Mouse (Mus musculus): ENCODE measurements at regions not wholly inside any gene's neighbourhood (a gene's known extent, or its start where the extent isn't known, plus 50 kb on each side); places are given as distances from the start of the nearest gene placed in this dataset.

DNA sequence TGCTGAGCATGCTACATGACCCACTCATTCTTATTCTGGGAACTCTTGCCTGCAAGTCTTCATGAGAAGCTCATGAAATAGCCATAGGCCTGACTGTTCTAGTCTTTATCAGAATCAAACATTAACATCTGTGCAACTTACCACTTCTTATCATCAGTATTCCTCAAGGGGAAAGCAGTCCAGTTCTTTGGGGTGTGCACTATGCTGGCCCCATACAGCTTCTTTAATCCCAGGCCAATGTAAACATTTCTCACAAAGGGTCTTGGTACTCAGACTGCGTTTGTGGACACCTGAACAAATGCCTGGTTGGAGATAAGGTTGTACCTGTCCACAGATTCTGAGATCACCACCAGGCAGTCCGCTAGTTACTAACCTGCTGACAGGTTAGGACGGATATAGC is 51.3 kb downstream of the 3110018I06Rik start:
- Histone ChIP-seq H3K27ac (replicated peaks) (no peak overlapping the region), H3K4me1 (no peaks in the 10 kb centered on the region), H3K27me3 (ENCODE audit: low read depth, poor library complexity, severe bottlenecking) (no peaks in the 10 kb centered on the region), H3K9me3 (replicated peaks) (no peaks in the 10 kb centered on the region), H3K36me3 (no peaks in the 10 kb centered on the region), H3K4me3 (no peak overlapping the region)
- WGBS: 81% methylated on average over 3 of the region's 3 CpGs
- no peak for DNase-seq (ENCODE audit: low spot score)

DNA sequence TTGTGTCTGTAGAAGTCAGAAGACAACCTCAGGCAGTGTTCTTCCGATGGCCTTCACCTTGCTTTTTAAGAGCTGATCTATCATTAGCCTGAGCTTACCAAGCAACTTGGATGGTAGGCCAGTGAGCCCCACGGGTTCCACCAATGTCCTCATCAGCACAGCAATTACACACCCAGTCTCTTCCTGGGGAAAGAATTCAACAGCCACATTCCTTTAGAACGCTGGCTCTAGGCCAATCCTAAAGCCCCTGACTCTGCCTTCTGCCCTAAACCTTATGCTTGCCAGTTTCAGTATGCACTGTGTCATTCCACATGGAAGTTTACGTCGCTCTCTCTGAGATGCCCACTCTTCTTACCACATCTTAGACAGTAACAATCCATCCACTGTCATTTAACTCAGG is 52.8 kb downstream of the 3110018I06Rik start:
- H3K4me3 ChIP-seq: no peak overlapping the region
- H3K36me3 ChIP-seq: no peaks in the 10 kb centered on the region
- no peaks in the 10 kb centered on the region for H3K27me3 ChIP-seq (ENCODE audit: low read depth, poor library complexity, severe bottlenecking)
- WGBS: 87% methylated on average over 5 of the region's 5 CpGs
- H3K4me1 ChIP-seq: peaks cover 4% of the 10 kb centered on the region
- DNase-seq (ENCODE audit: low spot score): no peak
- no peaks in the 10 kb centered on the region for H3K9me3 ChIP-seq (replicated peaks)
- H3K27ac ChIP-seq (replicated peaks): no peak overlapping the region

DNA sequence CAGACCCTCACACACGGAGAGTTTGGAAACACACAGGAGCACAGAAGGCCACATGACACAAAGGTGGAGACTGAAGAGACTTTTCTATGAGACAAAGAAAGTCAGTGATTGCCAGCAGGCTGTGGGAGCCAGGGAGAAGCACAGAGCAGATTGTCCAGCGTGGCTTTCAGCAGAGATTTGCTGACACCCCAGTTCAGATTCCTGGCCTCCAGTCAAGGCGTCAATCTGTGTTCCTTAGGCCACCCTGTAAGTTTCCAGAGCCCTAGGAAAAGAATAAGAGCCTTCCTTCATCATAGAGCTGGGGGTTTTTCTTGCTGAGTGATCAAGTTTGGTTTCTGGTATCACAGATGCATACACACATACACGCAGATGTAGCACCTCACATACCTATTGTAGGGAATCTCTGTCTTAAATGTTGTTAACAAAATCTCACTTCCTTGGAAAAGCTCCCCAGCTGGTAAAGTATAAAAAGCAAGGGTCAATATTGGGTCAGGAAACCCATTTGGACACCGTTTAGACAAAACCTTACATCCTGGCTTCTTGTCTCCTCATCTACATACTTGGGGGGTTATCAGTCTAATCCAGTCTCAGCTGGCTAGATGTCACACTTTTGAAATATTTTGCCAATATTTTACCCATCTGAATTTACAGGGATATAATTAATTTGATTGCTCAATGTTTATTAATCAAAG is 58.9 kb downstream of the 3110018I06Rik start:
- WGBS: 57% methylated on average over 5 of the region's 5 CpGs
- Histone ChIP-seq H3K4me3 (no peak overlapping the region), H3K36me3 (no peaks in the 10 kb centered on the region), H3K27ac (replicated peaks) (no peak overlapping the region; the same call in 1 of the 2 replicates), H3K27me3 (ENCODE audit: low read depth, poor library complexity, severe bottlenecking) (no peaks in the 10 kb centered on the region), H3K9me3 (replicated peaks) (no peaks in the 10 kb centered on the region), H3K4me1 (peaks cover 22% of the 10 kb centered on the region)
- DNase-seq (ENCODE audit: low spot score): peak; percentile 15

DNA sequence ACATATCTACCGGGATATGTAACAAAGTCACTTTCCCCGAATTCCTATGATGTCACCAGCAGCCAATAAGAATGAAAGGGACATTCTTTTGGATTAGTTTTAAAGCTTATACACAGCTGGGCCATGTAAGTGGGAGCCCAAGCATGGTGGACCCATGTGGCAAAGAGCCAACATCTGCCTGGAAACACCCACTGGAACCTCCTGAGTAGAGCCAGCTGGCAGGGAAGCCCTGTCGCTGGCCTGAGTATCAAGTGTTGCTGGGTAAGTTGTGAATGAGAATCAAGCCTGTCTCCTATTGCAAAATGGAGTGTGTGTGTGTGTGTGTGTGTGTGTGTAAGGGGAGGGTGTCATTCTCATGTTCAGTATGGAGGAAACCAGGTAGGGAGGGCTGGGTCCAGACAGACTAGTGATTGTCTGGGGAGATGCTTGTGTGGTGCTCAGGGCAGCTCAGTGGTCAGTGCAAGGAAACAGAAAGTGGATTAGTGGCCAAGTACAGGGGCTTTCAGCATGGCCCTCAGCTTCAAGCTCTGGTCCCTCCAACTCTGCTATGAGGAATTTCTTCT is 59.5 kb downstream of the 3110018I06Rik start:
- peaks cover 22% of the 10 kb centered on the region for H3K4me1 ChIP-seq
- no peak overlapping the region for H3K27ac ChIP-seq (replicated peaks)
- 92% methylated on average over 3 of the region's 3 CpGs for WGBS
- no peaks in the 10 kb centered on the region for H3K36me3 ChIP-seq
- H3K9me3 ChIP-seq (replicated peaks): no peaks in the 10 kb centered on the region
- DNase-seq (ENCODE audit: low spot score): no peak
- no peak overlapping the region for H3K4me3 ChIP-seq
- no peaks in the 10 kb centered on the region for H3K27me3 ChIP-seq (ENCODE audit: low read depth, poor library complexity, severe bottlenecking)

DNA sequence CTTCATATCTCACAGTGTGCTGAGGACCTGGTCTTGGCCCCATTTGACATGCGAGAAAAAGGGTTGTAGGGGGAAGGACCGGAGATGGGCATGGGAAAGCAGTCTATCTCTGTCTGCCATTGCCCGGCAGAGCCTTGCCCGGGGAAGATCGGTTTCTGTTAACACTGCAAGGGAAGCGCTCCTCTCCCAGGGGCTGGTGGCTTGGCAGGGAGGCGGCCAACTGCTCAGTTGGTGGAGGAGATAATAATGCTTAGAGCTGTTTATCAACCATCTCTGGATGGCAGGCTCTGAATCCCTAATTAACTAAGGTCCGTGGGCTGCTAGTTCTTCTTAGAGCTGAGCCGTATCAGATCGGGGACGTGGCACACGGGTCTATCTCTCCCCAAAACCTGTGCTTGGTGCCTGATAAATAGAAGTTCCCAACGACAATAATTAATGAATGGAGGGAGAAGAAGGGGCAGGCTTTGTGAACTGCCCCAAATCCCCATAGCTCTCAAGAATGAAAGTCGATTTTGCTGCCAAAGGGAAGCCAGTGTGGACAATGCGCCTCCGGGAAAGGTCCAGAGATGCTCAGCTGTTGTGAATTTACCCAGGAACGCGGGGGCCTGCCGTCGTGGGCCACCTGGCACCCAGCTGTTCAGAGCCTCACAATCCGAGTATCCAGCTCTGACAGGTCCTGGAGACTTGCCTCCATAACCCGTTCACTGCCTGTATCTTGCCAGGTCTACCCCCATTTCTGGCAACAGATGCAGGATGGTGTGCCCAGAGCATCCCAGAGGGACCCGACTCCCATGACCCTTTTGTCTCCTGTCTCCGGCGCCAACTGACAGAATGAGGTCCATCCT is 61.2 kb downstream of the 3110018I06Rik start:
- Histone ChIP-seq H3K4me3 (no peak overlapping the region), H3K4me1 (peaks cover 22% of the 10 kb centered on the region), H3K36me3 (no peaks in the 10 kb centered on the region), H3K9me3 (replicated peaks) (no peaks in the 10 kb centered on the region), H3K27ac (replicated peaks) (no peak overlapping the region), H3K27me3 (ENCODE audit: low read depth, poor library complexity, severe bottlenecking) (no peaks in the 10 kb centered on the region)
- 88% methylated on average over 25 of the region's 25 CpGs for WGBS
- no peak for DNase-seq (ENCODE audit: low spot score)

DNA sequence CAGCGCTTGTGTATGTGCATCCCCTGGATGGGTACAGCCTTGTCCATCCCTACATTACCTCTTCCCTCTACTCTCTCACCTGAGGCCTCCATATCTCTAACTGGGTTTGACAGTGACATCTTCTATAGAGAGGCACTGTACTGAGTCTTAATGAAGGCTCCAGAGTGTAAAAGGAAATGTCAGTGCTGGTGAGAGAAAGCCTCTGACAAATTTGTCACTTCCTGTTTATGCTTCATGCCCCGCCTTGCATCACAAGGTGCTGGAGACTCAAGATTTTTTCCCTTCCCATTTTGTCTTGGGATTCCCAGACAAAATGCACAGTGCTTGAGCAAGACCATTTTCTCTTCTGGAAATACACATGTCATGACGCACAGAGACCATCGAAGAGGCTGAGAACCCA is 70.8 kb downstream of the 3110018I06Rik start:
- Histone ChIP-seq H3K4me3 (no peak overlapping the region), H3K36me3 (no peaks in the 10 kb centered on the region), H3K4me1 (no peaks in the 10 kb centered on the region), H3K27me3 (ENCODE audit: low read depth, poor library complexity, severe bottlenecking) (no peaks in the 10 kb centered on the region), H3K9me3 (replicated peaks) (no peaks in the 10 kb centered on the region), H3K27ac (replicated peaks) (no peak overlapping the region)
- WGBS: 92% methylated on average over 4 of the region's 4 CpGs
- no peak for DNase-seq (ENCODE audit: low spot score)

DNA sequence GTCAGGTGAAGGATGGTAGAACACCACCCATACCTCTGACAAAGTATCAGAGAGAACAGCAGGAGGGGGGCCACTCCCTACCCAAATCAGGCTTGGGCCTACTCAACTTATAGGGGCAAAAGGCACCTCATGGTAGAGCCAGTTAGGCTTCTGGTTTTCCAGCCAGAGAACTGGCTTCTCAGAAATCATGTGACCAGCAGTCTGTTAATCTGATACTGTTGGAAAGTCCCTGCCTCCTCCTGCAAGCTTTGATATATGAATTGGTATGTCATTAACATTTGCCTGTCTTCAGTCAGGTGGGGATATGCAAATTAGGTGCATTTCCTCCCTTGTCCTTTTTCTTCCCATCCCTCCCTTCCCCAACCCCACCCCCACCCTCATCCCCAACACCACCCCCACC is 71.7 kb downstream of the 3110018I06Rik start:
- Histone ChIP-seq H3K27me3 (ENCODE audit: low read depth, poor library complexity, severe bottlenecking) (no peaks in the 10 kb centered on the region), H3K4me1 (no peaks in the 10 kb centered on the region)

DNA sequence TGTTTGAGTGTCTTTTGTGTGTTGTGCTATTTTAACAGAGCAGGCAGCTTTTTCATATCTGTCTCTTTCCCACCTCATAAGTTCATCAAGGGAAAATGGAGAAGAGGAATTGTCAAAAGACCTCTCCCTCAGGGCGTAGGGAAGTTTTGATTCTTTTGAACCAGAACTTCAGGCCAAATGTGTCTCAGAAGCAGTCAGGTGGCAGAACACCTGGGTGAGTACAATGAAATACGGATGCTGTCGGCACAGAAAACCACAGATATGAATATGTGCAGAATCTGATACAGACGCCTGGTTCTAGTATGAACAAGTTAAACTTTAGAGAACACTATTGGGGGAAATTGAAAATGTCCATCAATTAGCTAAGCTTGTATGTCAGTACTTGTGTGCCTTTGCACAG is 84.2 kb downstream of the 3110018I06Rik start:
- 92% methylated on average over 4 of the region's 4 CpGs for WGBS
- Histone ChIP-seq H3K27ac (replicated peaks) (no peak overlapping the region), H3K36me3 (no peaks in the 10 kb centered on the region), H3K4me3 (no peak overlapping the region), H3K9me3 (replicated peaks) (no peaks in the 10 kb centered on the region), H3K27me3 (ENCODE audit: low read depth, poor library complexity, severe bottlenecking) (no peaks in the 10 kb centered on the region), H3K4me1 (no peaks in the 10 kb centered on the region)
- no peak for DNase-seq (ENCODE audit: low spot score)

More for the DNA sequence above, 71.7 kb downstream of the 3110018I06Rik start:
- DNase-seq (ENCODE audit: low spot score): no peak
- Histone ChIP-seq H3K36me3 (no peaks in the 10 kb centered on the region), H3K4me3 (no peak overlapping the region), H3K9me3 (replicated peaks) (no peaks in the 10 kb centered on the region), H3K27ac (replicated peaks) (no peak overlapping the region)

DNA sequence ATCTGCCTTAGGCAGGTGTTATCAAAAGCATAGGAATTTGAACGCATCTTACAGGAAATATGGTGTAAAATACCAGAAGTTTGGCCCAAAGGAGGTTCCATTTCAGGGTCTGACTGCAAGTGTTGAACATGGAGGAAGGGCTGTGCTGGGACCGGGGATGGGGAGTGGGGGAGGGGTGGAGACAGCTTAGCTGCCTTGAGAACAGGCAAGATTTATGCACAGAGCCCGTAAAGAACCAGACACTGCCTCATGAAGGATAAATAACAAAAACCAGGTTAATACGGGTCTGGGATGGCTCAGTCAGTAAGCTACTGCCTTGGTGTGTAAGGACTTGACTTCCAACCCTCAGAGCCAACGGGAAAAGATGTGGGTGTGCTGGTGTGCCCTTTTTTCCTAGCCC is 91.1 kb downstream of the 3110018I06Rik start:
- Histone ChIP-seq H3K27me3 (ENCODE audit: low read depth, poor library complexity, severe bottlenecking) (no peaks in the 10 kb centered on the region), H3K4me1 (peaks cover 8% of the 10 kb centered on the region; the same call in 1 of the 2 replicates), H3K27ac (replicated peaks) (no peak overlapping the region), H3K4me3 (no peak overlapping the region), H3K9me3 (replicated peaks) (no peaks in the 10 kb centered on the region), H3K36me3 (no peaks in the 10 kb centered on the region)
- 88% methylated on average over 5 of the region's 5 CpGs for WGBS
- no peak for DNase-seq (ENCODE audit: low spot score)

DNA sequence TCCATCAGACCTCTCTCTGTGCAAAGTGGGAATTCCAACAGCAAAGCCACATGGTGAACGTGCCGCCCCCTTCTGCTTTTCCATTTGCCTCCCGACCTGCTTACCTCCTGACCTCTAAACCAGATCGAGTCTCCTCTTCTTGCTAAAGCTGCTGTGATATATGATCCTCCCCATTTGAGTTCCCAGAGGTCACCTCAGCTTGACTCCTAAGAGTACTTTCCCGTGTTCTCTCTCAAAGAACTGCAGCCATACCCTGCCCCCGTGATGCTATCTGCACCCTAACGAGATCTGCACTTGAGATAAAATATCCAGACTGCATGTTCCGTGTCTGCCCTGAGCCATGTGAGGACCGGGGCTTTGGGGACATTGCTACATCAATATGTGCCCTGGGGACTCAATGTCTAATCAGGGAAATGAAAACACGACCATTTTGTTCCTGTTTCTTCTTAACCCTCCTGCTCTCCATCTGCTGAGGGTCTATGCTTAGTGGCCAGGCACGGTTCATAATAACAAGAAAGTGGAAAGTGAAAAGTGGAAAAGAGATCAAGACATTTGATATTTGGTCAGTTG is 94.8 kb downstream of the 3110018I06Rik start:
- peaks cover 8% of the 10 kb centered on the region; the same call in 1 of the 2 replicates for H3K4me1 ChIP-seq
- DNase-seq (ENCODE audit: low spot score): no peak
- WGBS: 67% methylated on average over 11 of the region's 11 CpGs
- H3K4me3 ChIP-seq: no peak overlapping the region
- no peak overlapping the region for H3K27ac ChIP-seq (replicated peaks)
- H3K9me3 ChIP-seq (replicated peaks): no peaks in the 10 kb centered on the region
- no peaks in the 10 kb centered on the region for H3K27me3 ChIP-seq (ENCODE audit: low read depth, poor library complexity, severe bottlenecking)
- no peaks in the 10 kb centered on the region for H3K36me3 ChIP-seq

DNA sequence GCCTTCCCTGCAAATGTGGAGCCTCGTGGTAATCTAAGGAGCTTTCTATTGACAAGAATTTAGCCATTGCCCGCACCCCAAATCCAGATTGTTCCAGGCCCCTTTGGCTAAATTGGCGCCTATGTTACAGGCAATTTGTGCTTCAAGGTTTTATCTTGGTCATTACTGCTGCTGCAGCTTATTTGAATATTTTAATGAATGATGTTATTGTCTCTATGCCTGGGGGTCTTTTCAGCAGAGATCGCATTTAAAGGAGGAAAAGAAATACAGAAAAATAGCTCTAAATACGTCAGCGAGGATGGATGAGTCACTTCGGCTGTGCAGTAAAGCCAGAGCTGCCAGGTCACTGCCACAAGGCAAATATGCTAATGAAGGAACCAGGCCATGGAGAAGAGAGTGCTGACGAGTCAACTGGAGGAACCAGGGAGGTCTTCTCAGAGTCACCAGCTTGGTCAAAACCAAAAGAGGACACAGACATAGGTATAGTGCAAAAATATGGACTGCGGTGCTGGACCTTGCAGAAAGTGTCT is 97.3 kb downstream of the 3110018I06Rik start:
- Histone ChIP-seq H3K4me3 (no peak overlapping the region), H3K27ac (replicated peaks) (no peak overlapping the region), H3K36me3 (no peaks in the 10 kb centered on the region), H3K9me3 (replicated peaks) (no peaks in the 10 kb centered on the region), H3K27me3 (ENCODE audit: low read depth, poor library complexity, severe bottlenecking) (no peaks in the 10 kb centered on the region), H3K4me1 (peaks cover 8% of the 10 kb centered on the region; the same call in 1 of the 2 replicates)
- no peak for DNase-seq (ENCODE audit: low spot score)
- 85% methylated on average over 9 of the region's 9 CpGs for WGBS

DNA sequence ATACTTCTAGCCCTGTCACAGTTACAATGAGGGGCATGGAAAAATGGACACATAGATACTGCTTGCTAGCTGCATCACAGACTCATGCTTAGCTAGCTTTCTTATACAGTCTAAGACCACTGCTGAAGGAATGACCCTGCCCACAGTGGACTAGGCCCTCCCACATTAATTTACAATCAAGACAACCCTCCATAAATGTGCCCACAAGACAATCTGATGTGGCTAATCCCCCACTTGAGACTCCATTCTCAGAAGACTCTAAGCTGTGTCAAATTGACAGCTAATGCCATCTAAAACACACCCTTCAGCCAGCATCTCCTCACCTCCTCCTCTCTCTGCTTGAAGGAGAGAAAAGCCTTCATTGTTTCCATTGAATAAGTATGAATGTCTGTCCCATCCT is 107.8 kb downstream of the 3110018I06Rik start:
- Histone ChIP-seq H3K27ac (replicated peaks) (no peak overlapping the region), H3K4me1 (peaks cover 5% of the 10 kb centered on the region; the same call in 1 of the 2 replicates), H3K36me3 (no peaks in the 10 kb centered on the region), H3K4me3 (no peak overlapping the region), H3K9me3 (replicated peaks) (no peaks in the 10 kb centered on the region), H3K27me3 (ENCODE audit: low read depth, poor library complexity, severe bottlenecking) (no peaks in the 10 kb centered on the region)
- DNase-seq (ENCODE audit: low spot score): no peak

All from midbrain, embryonic 10.5 days (tissue).